Mouse (Mus musculus): Measurements from ENCODE around the gene Myrfl. TPM values are rescaled to one million over a fixed set of nuclear protein-coding genes. Genes with fewer than 3 reads are reported as not detected.

Myrfl gene
- polyA plus RNA-seq, 1 experiment, result 0.02 TPM

- Histone ChIP-seq H3K4me3 (ENCODE audit: extremely low read depth, insufficient read depth, insufficient read length) (no peak overlapping the region), H3K27me3 (ENCODE audit: control insufficient read depth, insufficient read depth, low read length) (no peaks in the 10 kb centered on the region), H3K27ac (ENCODE audit: insufficient read depth, low read length) (peak overlapping the region; percentile 58; the same call in 1 of the 2 replicates), H3K4me1 (ENCODE audit: control insufficient read depth, insufficient read depth, insufficient read length) (no peaks in the 10 kb centered on the region), H3K36me3 (ENCODE audit: control insufficient read depth, insufficient read depth, low read length) (peaks cover 8% of the 10 kb centered on the region)
- DNase-seq (ENCODE audit: low read depth in 1 of 2, low spot score in 2 of 2), result no peak
- no peak for TF ChIP-seq CTCF (IDR thresholded peaks at IDR 0.05; ENCODE audit: extremely low read depth, insufficient read depth, insufficient read length, insufficient replicate concordance)
- TF ChIP-seq POLR2A (IDR thresholded peaks at IDR 0.05; ENCODE audit: low read depth, low read length), result no peak
- WGBS, result 64% methylated on average over 15 of the region's 15 CpGs
These were observed 25.4 kb upstream of the Myrfl start for GRCm38 (mm10) chr10:116922161-116922560.

- H3K4me1 ChIP-seq (ENCODE audit: control insufficient read depth, insufficient read depth, insufficient read length), result no peaks in the 10 kb centered on the region
- no peaks in the 10 kb centered on the region for H3K27me3 ChIP-seq (ENCODE audit: control insufficient read depth, insufficient read depth, low read length)
- no peak for TF ChIP-seq CTCF (IDR thresholded peaks at IDR 0.05; ENCODE audit: extremely low read depth, insufficient read depth, insufficient read length, insufficient replicate concordance)
- TF ChIP-seq POLR2A (IDR thresholded peaks at IDR 0.05; ENCODE audit: low read depth, low read length), result no peak
- no peak overlapping the region for H3K27ac ChIP-seq (ENCODE audit: insufficient read depth, low read length)
- DNase-seq (ENCODE audit: low read depth in 1 of 2, low spot score in 2 of 2), result no peak
- H3K36me3 ChIP-seq (ENCODE audit: control insufficient read depth, insufficient read depth, low read length), result peaks cover 14% of the 10 kb centered on the region
- H3K4me3 ChIP-seq (ENCODE audit: extremely low read depth, insufficient read depth, insufficient read length), result no peak overlapping the region
- 91% methylated on average over 15 of the region's 15 CpGs for WGBS
These were observed 24.7 kb upstream of the Myrfl start for GRCm38 (mm10) chr10:116921416-116921815.

GRCm38 (mm10) chr10:116920641-116921040 is 23.9 kb upstream of the Myrfl start:
- Histone ChIP-seq H3K4me1 (ENCODE audit: control insufficient read depth, insufficient read depth, insufficient read length) (no peaks in the 10 kb centered on the region), H3K27ac (ENCODE audit: insufficient read depth, low read length) (no peak overlapping the region), H3K27me3 (ENCODE audit: control insufficient read depth, insufficient read depth, low read length) (no peaks in the 10 kb centered on the region), H3K36me3 (ENCODE audit: control insufficient read depth, insufficient read depth, low read length) (peaks cover 13% of the 10 kb centered on the region), H3K4me3 (ENCODE audit: extremely low read depth, insufficient read depth, insufficient read length) (no peak overlapping the region)
- DNase-seq (ENCODE audit: low read depth in 1 of 2, low spot score in 2 of 2), result no peak
- no peak for TF ChIP-seq CTCF (IDR thresholded peaks at IDR 0.05; ENCODE audit: extremely low read depth, insufficient read depth, insufficient read length, insufficient replicate concordance)
- TF ChIP-seq POLR2A (IDR thresholded peaks at IDR 0.05; ENCODE audit: low read depth, low read length), result no peak
- 89% methylated on average over 8 of the region's 8 CpGs for WGBS

- H3K27ac ChIP-seq (ENCODE audit: insufficient read depth, low read length), result peak overlapping the region; percentile 65
These were observed 22.9 kb upstream of the Myrfl start for GRCm38 (mm10) chr10:116919368-116920317.

GRCm38 (mm10) chr10:116916581-116916980 is 19.9 kb upstream of the Myrfl start:
- no peaks in the 10 kb centered on the region for H3K27me3 ChIP-seq (ENCODE audit: control insufficient read depth, insufficient read depth, low read length)
- peak overlapping the region; percentile 78 for H3K27ac ChIP-seq (ENCODE audit: insufficient read depth, low read length)
- no peaks in the 10 kb centered on the region for H3K4me1 ChIP-seq (ENCODE audit: control insufficient read depth, insufficient read depth, insufficient read length)
- H3K36me3 ChIP-seq (ENCODE audit: control insufficient read depth, insufficient read depth, low read length), result peaks cover 22% of the 10 kb centered on the region
- WGBS, result 56% methylated on average over 8 of the region's 8 CpGs
- DNase-seq (ENCODE audit: low read depth in 1 of 2, low spot score in 2 of 2), result no peak
- peak overlapping the region; percentile 12; the same call in 1 of the 2 replicates for H3K4me3 ChIP-seq (ENCODE audit: extremely low read depth, insufficient read depth, insufficient read length)
- no peak for TF ChIP-seq POLR2A (IDR thresholded peaks at IDR 0.05; ENCODE audit: low read depth, low read length)
- no peak for TF ChIP-seq CTCF (IDR thresholded peaks at IDR 0.05; ENCODE audit: extremely low read depth, insufficient read depth, insufficient read length, insufficient replicate concordance)

More at GRCm38 (mm10) chr10:116919368-116920317, 22.9 kb upstream of the Myrfl start:
- Histone ChIP-seq H3K4me3 (ENCODE audit: extremely low read depth, insufficient read depth, insufficient read length) (peak overlapping the region; percentile 3), H3K36me3 (ENCODE audit: control insufficient read depth, insufficient read depth, low read length) (peaks cover 16% of the 10 kb centered on the region), H3K27me3 (ENCODE audit: control insufficient read depth, insufficient read depth, low read length) (no peaks in the 10 kb centered on the region), H3K4me1 (ENCODE audit: control insufficient read depth, insufficient read depth, insufficient read length) (no peaks in the 10 kb centered on the region)
- WGBS, result 38% methylated on average over 25 of the region's 25 CpGs
- DNase-seq (ENCODE audit: low read depth in 1 of 2, low spot score in 2 of 2), result no peak
- TF ChIP-seq POLR2A (IDR thresholded peaks at IDR 0.05; ENCODE audit: low read depth, low read length) (no peak), CTCF (IDR thresholded peaks at IDR 0.05; ENCODE audit: extremely low read depth, insufficient read depth, insufficient read length, insufficient replicate concordance) (no peak)

- Histone ChIP-seq H3K27me3 (ENCODE audit: control insufficient read depth, insufficient read depth, low read length) (no peaks in the 10 kb centered on the region), H3K36me3 (ENCODE audit: control insufficient read depth, insufficient read depth, low read length) (peaks cover 30% of the 10 kb centered on the region), H3K27ac (ENCODE audit: insufficient read depth, low read length) (peak overlapping the region; percentile 81), H3K4me1 (ENCODE audit: control insufficient read depth, insufficient read depth, insufficient read length) (no peaks in the 10 kb centered on the region), H3K4me3 (ENCODE audit: extremely low read depth, insufficient read depth, insufficient read length) (peak overlapping the region; percentile 36; the same call in 1 of the 2 replicates)
- 84% methylated on average over 8 of the region's 8 CpGs for WGBS
- no peak for DNase-seq (ENCODE audit: low read depth in 1 of 2, low spot score in 2 of 2)
- no peak for TF ChIP-seq POLR2A (IDR thresholded peaks at IDR 0.05; ENCODE audit: low read depth, low read length)
- no peak for TF ChIP-seq CTCF (IDR thresholded peaks at IDR 0.05; ENCODE audit: extremely low read depth, insufficient read depth, insufficient read length, insufficient replicate concordance)
These were observed 18.6 kb upstream of the Myrfl start for GRCm38 (mm10) chr10:116915286-116915685.
